Mouse (Mus musculus): ENCODE results near the gene Serpinb12.

- TF ChIP-seq MAFK (IDR thresholded peaks at IDR 0.05; ENCODE audit: insufficient read depth, low read depth, low read length), result no peak
- TF ChIP-seq ZNF384 (IDR thresholded peaks at IDR 0.05; ENCODE audit: low read depth, low read length), result no peak
- TF ChIP-seq CHD2 (IDR thresholded peaks at IDR 0.05; ENCODE audit: low read depth, low read length), result no peak
Measured at GRCm38 (mm10) chr1:106961023-106961422, 26.8 kb downstream of the Serpinb12 start.
